Mouse (Mus musculus): ENCODE measurements at regions not wholly inside any gene's neighbourhood (a gene's known extent, or its start where the extent isn't known, plus 50 kb on each side); places are given as distances from the start of the nearest gene placed in this dataset.
A peak's percentile ranks its signal among the peaks of the same experiment; 100 is the strongest.

DNA sequence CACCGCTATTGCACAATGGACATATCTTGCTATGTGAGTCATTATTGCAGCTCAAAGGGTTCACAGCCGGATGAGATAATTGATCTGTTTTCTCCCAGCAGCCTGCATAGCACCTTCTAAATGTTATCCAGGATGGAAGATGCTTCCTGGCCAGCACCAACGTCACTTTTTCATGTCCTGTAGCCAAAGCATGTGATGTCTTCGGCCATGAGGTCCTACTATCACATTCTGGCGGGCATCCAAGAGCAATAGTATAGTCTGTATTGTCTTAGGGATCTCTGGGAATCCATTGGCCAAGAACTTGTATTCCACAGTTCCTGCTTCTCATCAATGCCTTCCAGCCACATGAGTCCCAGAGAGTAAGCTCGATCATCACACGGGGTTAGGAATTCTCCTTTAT is 70.6 kb downstream of the Npy start:
- DNase-seq (ENCODE audit: low spot score) = no peak

DNA sequence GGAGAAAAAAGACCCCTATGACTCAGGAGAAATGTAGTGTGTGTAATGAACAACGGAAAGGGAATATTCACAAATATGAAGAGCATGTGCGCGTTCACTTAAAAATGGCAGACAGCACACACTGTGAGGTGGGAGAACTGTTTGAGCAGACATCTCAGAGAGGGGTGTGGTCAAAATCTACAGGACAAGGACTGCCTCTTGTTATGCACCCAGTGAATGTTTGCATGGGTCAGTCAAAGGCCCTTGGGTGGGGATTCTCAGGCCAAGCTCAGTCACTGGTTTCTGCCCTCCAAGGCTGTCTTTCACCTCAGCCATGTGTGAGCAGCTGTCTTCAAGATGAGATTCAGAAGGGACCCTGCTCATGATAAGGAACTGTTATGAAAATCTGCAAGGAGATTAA is 76.6 kb downstream of the Npy start:
- DNase-seq (ENCODE audit: low spot score) = no peak

DNA sequence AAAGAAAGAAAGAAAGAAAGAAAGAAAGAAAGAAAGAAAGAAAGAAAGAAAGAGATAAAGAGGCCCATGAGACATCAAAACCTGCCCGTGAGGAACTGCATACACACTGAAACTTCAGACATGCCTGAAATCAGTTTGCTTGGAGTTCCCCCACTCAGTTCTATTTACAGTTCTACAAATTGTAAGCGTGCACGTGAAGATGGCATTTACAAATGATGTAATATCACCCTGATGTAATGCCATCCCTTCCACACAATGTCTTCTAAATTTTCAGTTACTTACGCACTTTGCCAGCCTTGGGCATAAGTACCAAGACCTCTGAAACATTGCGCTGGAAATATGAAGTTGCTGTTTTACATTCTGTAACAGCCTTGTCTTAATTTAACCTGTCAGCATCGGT is 79.0 kb downstream of the Npy start:
- DNase-seq (ENCODE audit: low spot score) = no peak

DNA sequence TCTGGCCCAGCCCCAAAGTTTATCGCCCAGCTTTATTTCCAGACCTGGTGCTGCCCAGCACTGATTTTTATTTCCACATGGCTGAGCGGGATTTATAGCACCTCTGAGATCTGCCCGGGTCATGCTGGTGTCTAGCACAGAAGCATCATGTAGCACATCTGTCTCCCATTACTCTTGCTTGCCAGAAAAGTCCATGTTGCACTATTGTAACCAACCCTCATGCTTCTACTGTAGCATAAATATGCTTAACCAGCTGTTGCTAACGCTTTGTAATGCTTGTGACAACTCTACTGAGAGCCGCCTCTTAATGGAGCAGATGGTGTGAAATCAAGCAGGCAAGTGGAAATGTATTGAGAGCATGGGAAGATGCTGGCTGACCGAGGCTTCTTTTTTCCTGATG is 81.5 kb downstream of the Npy start:
- peak; percentile 75 for DNase-seq (ENCODE audit: low spot score)

DNA sequence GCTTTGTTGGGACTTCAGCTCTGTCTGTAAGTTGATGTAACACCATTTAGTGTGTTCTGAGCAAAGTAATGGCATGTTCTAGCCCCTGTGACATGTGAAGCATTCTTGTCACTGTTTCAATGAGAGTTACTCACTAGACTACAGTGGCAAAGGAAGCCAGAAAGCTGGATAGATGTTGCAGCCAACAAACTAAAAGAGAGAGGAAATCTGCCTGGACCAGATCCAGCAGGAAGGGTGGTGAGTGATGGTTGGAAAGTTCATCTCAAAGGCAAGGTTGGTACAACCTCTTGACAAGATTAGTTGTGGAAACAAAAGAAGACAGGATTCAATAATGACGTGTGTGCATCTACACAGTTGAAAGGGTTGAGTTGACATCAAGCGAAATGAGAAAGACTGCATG is 83.9 kb downstream of the Npy start:
- DNase-seq (ENCODE audit: low spot score) = no peak

DNA sequence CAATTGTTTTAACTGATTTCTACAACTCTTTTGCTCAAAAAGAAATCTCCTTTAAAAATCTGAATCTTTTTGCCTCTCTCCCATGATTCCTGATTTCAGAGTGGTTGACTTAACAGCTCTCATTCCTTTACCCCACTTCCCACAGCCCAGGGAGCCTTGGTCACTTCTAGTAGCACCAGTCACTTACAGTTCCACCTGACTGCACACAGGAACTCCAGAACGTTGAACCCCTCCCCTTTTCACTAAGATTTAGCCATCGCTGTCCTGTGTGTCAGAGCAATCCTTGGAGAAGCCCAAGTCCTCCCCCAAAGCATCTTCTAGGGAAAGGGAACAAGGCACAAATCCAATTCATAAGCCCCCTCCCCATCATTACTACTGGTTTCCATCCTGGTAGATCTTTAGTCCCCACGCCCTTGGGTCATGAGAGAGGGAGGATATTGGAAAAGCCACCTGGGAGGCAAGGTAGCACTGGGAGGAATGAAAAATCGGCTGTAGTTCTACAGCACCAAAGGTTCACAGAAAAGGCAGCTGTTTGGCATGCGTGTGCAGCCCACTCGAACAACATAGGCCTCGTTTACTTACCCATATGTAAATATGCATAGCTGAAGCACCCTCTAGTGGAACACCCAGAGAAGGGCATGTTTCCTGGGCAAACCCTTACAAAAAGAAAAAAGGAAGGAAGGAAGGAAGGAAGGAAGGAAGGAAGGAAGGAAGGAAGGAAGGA is 96.7 kb downstream of the Npy start:
- DNase-seq (ENCODE audit: low spot score) = peak; percentile 75

DNA sequence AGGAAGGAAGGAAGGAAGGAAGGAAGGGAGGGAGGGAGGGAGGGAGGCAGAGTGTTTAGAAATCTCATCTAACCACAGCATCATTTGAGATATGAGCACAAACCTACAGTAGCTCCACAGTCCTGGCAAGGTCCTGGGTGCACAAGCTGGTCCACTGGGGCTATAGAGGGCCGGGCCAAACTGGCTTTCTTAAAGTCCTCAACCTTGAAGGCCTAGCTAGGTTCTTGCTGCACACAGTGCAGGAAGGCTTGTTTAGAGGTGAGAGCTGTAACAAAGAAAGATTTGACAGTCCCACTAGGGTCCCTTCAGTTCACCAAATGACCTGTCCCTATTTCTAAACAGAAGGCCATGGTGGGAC is 97.3 kb downstream of the Npy start:
- no peak for DNase-seq (ENCODE audit: low spot score)

DNA sequence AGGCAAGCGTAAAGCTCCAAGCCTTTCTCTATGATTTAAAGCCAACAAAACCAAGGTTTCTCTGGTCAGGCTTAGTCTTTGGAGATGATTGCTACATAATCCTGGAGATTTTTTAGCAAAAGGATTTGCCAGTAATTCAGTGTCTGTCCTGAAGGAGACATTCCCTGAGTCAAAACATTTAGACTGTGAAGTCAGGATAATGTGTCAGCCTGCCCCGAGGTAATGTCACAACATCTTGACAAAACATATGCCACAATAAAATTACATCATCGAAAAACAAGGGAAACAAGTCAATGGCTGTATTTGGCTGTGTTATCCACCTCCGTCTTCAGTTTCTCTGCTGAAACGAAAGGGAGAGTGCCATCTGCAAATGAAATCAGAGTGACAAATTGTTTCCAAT is 101.8 kb downstream of the Npy start:
- no peak for DNase-seq (ENCODE audit: low spot score)

DNA sequence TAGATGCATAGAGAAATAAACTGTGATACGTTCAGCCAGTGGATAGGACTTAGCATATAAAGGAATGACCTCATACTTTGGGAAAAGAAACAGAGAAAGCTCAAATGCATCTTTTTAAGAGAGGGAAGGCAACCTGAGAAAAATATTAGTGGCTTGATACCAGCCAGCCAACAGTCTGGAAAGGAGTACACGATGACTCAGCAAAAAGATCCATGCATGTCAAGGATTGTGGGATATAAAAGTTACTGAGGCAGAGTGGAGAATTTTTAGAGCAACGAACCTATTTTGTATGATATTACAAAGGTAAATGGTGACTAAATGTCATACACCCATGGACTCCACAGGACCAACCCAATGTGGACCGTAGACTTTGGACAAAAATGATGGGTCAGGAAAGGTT is 105.6 kb downstream of the Npy start:
- no peak for DNase-seq (ENCODE audit: low spot score)

DNA sequence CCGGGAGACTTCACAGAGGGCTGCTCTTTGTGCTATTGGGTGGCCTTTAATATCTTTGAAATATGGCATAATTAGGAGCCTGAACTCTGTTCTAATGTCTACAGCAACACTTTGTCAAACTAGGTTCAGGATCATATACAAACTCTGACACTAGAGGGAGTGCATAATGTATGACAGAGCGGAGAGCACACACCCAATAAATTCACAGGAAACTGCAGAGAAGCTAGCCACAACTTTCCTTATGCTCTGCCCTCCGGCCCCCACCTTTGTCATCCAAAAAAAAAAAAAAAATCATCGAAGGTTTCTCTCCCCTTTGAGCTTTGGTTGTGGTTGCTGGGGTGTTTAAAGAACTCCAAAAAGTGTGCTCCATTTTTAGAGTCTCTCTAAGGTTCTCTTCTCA is 107.6 kb downstream of the Npy start:
- peak; percentile 39 for DNase-seq (ENCODE audit: low spot score)

DNA sequence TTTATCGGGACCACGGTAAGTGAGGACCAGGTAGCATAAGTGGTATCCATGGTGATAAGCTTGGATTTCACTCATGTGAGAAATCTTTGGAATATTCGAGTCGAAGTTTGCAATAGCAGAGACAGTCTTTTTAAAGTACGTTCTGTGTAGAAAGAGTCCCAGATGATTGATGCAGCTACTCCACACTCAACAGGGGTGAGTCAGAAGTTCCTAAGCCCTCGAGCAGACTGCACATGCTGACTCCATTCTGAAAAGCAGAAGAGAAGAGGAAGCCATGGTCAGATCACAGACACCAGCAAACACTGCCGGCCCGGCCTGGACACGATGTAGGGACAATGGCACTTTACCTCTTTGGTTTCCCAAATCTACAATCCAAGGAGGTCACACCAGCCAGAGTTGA is 120.6 kb downstream of the Npy start:
- DNase-seq (ENCODE audit: low spot score) = no peak

DNA sequence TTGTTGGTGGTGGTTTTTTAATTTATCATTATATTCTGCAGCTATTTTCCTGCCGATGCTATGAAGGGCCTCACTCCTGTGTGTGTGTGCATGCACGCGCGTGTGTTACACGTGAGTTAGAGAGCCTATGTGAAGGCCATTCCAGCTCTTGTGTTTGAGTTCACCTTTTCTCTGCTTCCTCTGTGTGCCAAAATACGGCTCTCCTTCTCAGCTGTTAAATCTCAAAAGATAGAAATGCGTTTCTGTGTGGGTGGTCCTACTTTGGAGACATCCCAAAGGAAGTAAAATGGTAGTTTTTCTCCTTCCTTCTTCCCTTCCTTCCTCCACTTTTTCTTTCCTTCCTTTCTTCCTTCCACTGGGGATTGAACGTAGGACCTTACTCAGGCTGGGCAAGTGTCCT is 136.4 kb downstream of the Npy start:
- no peak for DNase-seq (ENCODE audit: low spot score)

DNA sequence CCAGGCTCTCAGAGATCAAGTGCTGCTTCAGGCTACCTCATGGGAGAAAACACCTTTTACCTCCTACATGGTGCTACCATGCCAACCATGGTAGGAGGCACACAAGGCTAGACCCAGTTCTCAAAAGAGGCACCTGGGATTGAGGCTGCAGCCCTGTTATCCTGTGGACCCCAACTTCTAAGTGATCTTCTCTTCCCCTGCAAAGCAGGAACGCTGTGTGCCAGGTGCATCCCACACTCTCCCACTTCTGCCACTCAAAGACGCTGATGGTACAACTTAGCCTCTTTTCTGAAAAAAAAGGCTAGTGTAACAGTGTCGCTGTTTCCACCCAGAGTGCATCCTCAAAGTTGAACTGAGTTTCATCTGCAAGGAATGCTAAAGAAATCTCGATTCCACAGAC is 138.7 kb downstream of the Npy start:
- DNase-seq (ENCODE audit: low spot score) = no peak

DNA sequence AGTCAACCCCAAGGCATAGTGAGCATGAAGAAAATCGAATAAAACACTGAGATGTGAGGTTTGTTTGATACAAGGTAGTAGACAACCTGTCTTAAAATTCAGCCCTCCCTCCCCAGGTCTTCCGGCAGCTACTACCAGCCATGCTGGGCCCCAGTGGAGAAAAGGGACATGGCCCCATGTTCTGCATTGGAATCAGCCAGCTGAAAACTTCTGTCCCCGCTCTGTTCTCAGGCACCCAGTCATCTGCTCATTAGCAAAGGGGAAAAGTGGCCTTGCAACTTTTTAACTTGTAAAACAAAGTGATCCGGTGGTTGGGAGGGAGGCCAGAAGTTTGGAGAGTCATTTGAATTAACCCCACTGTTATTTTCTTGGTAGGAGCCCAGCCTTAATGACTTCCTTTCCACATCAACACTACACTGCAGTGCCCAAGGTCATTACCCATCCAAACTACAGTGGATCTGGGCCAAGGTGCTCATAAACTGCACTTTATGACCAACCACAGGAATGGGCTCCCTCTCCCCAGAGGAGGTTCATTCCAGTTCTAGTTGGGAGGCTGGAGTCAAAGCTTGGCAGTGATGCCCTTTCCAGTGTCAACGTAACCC is 143.5 kb downstream of the Npy start:
- no peak for DNase-seq (ENCODE audit: low spot score)

DNA sequence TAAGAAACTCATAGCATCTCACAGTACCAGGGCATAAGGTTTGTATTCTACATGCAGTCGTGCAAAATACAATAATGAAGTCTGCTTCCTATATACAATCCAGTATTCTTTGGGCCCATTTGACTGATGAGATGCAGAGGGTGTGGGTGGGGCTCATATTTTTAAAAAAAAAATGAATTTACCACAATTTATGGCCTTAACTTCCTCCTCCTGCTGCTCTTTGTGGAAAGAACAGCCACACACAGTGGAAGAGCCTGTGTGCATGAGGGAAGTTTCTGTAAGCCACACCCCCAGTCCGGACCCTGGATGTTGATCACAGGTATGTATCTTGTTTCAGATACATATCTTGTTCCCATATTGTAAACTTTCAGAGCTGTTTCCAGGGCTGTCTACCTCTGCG is 143.5 kb upstream of the Mpp6 start:
- DNase-seq (ENCODE audit: low spot score) = no peak

DNA sequence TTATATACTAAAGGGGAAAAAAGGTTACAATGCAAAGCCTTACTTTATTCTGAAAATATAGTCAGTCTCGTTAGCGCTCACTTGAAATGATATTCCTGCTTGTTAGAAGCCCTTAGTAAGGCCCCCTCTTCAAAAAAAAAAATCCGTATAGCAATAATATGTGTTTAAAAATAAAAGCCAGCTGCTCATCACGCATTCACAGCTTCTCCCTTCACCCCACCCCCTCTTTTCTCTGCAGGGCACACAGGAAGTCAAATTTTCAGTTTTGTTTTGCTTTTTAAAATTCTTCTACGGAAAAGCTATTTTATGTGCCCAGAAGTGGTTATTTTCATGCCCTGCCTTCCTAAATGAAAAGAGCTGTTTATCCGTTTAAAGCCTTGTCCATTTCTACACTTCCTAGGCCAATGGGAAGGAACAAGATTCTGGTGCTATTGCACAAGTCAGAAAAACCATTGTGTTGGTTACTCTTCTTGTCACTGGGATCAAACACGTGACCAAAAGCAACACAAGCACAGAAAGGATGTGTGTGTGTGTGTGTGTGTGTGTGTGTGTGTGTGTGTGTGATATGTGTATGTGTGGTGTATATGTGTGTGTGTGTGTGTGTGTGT is 136.7 kb upstream of the Mpp6 start:
- no peak for DNase-seq (ENCODE audit: low spot score)

DNA sequence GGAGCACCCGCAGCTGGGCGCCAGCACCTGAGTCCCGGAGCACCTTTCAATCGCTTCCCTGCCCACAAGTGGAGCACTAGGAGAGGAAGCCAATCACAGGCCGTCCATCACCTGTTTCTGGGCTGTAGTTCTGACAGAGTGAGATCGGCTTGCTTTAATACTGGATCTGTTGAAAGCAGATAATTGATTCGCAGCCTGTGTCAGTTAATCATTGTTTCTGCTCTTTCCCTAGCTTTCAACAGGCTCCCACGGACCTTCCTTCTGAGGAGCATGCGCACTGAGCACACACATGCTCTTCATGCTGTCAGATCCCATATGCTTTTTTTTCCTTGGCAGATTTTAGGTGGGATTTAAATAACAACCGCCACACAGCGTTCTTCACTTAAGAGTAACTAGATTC is 132.3 kb upstream of the Mpp6 start:
- DNase-seq (ENCODE audit: low spot score) = peak; percentile 49

DNA sequence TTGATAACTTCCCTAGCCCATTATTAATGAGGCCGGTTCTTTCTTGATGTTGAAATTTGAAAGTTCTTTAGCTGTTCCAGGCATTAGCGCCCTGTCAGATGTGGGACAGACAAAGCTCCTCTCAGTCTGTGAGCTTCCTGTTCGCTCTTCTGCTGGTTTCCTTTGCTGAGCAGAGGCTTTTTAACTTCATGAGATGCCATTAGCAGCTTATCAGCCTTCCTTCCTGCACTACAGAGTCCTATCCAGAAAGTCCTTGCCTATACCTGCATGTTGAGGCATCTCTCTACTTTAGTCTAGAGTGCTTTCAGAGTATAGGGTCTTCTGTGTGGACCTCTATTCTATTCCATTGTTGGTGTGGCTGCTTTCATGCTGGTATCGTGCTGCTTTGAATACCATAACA is 126.3 kb upstream of the Mpp6 start:
- no peak for DNase-seq (ENCODE audit: low spot score)

DNA sequence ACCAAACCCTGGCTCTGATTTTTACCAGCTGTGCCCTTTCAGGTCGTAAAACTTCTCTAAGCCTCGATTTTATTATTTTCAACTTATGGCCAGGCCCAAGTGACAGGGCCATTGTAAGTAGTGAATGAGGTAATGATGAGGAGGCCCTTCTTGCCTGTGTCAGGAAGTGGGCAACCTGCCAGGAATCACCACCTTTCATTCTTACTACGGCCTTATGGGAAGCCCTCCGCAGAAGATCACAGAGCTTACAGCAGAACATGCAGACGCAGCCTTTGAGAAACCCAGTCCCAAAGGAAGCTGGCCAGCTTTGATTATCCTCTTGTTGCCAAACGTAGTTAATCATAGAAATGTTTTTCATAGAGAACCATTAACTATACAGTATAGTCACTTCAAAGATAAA is 124.9 kb upstream of the Mpp6 start:
- no peak for DNase-seq (ENCODE audit: low spot score)

DNA sequence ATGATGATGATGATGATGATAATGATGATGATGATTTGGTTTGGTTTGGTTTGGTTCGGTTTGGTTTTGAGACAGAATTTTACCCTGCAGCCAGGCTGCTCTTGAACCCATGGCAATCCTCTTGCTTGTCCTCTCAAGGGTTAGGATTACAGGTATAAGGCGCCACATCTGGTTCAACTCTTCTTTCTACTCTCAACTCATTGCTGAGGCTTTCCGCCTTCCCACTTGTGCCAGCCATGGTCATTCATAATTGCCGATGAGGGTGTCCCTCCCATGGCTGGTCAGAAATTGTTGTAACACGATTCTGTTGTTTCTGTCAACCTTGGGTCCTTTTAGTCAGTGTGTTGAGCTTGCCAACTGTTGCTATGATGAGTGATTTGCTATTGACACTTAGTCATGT is 122.9 kb upstream of the Mpp6 start:
- DNase-seq (ENCODE audit: low spot score) = no peak

DNA sequence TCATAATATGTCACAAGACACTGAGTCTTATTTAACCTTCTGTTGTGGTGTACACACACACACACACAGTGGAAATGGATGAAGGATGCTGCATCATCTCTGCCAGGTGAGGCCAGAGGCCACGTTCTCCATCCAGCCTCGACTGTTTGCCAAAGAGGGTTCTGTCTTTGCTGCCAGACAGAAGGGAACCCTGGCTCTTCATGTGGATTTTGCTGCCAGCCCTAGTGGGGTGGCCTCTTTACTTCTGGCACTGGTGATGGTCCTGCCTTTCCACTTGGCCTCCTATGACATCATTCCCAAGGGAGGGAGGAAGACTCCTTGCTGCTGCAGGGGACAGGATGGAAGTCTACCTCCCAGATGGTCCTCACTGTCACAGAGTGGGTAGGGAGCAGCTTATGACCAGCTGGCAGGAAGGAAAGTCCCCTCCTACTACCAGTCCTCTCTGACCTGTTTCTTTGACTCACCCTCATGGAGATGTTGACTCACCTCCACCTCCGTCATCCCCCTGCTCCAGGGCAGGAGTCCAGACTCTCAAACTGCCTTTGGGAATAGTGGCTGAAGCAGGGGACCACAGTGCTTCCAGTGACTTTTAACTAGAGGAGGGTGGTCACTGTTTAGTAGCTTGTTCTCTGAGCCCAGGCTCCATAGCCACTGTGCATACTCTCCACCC is 122.4 kb upstream of the Mpp6 start:
- no peak for DNase-seq (ENCODE audit: low spot score)

DNA sequence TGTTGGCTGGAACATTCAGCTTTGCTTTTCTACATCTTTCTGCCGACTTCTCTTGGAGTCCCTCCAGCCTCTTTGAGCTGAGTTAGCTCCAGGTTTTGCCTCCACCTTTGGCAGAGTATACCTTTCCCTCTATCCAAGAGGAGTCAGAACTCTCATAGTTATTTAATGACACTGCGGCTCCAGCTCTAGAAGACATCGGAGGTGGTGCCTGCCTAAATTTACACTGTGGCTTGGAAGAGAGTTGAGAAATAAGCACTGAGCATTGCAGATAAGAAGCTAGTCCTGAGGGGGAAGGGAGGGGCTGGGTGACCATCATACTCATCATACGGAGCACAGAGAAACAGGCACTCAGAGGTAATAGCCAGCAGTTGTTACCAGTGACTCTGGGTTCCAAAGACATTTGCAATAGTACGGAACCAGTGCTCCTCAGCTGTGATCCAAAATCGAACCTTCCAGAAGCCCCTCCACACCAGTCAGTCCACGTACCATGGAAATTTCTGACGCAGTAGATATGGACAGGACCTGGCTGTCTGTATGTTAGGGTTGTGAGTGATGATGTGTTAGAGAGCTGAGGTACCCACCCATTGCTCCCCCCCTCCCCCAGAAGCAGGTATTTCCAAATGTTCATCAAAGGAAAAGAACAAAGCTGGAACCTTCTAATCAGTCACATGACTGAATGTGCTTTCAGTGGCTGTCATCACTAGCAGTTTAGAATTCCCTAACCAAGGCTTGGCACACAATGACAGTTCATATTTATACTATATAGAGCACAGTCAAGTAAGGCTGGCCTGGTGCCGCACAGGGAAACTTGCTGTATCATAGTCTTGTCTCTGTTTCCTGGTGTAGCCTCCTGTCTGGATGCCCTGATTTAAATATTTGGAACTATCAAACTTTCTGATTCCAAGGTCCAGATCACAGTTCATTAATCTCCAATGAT is 120.2 kb upstream of the Mpp6 start:
- no peak for DNase-seq (ENCODE audit: low spot score)
